Comparison of ENCODE assay signal across 26 mouse cellular contexts in genomic region chr4:99006319-99006718, GRCm38 (mm10). TPM values are rescaled to one million over a fixed set of nuclear protein-coding genes. Genes with fewer than 3 reads are reported as not detected.
"Had no signal": no experiment of that assay in that cellular context is flagged by ENCODE, and none has a peak within 500 bp of the region (broad histone marks: within the 10 kb centered on the region; RNA-seq: fewer than 3 reads in every experiment).

No protein-coding gene starts in this region.

- H3K27ac ChIP-seq: kidney, embryonic 15.5 days; limb, embryonic 12.5 days; limb, embryonic 15.5 days; liver, embryonic 15.5 days; macrophage; midbrain, embryonic 12.5 days; midbrain, embryonic 15.5 days; neural tube, embryonic 12.5 days; neural tube, embryonic 15.5 days had no signal

- H3K4me1 ChIP-seq: kidney, embryonic 15.5 days; limb, embryonic 12.5 days; limb, embryonic 15.5 days; liver, embryonic 15.5 days; midbrain, embryonic 12.5 days; midbrain, embryonic 15.5 days; neural tube, embryonic 12.5 days; neural tube, embryonic 15.5 days had no signal

- H3K4me3 ChIP-seq: kidney, embryonic 15.5 days; limb, embryonic 12.5 days; limb, embryonic 15.5 days; liver, embryonic 15.5 days; midbrain, embryonic 12.5 days; midbrain, embryonic 15.5 days; neural tube, embryonic 12.5 days; neural tube, embryonic 15.5 days had no signal

- H3K9me3 ChIP-seq: kidney, embryonic 15.5 days; limb, embryonic 12.5 days; limb, embryonic 15.5 days; liver, embryonic 15.5 days; midbrain, embryonic 12.5 days; midbrain, embryonic 15.5 days; neural tube, embryonic 12.5 days; neural tube, embryonic 15.5 days had no signal

- H3K4me2 ChIP-seq: kidney, embryonic 15.5 days; limb, embryonic 12.5 days; limb, embryonic 15.5 days; liver, embryonic 15.5 days; lung, embryonic 14.5 days; midbrain, embryonic 12.5 days; midbrain, embryonic 15.5 days; neural tube, embryonic 12.5 days; neural tube, embryonic 15.5 days had no signal

- H3K9ac ChIP-seq: kidney, embryonic 15.5 days; limb, embryonic 12.5 days; limb, embryonic 15.5 days; liver, embryonic 15.5 days; lung, embryonic 14.5 days; midbrain, embryonic 12.5 days; midbrain, embryonic 15.5 days; neural tube, embryonic 12.5 days; neural tube, embryonic 15.5 days had no signal

- H3K27me3 ChIP-seq: kidney, embryonic 15.5 days; limb, embryonic 12.5 days; limb, embryonic 15.5 days; liver, embryonic 15.5 days; midbrain, embryonic 12.5 days; midbrain, embryonic 15.5 days; neural tube, embryonic 12.5 days; neural tube, embryonic 15.5 days had no signal

- ATAC-seq: intestine, postnatal 0 days; lung, postnatal 0 days; midbrain, embryonic 15.5 days had no signal

- DNase-seq: kidney, adult 2 months; kidney, postnatal 14 days; kidney, postnatal 4 days; left cerebral cortex, postnatal 4 days; lung, embryonic 14.5 days; retina, postnatal 1 day; right cerebral cortex, postnatal 25 days; spleen, adult 18-20 months; thymus, adult 2 months; thymus, postnatal 14 days; thymus, postnatal 4 days had no signal

RNA-seq across cellular contexts. Expression of gene Angptl3, which starts 24.4 kb away (rescaled TPM):
- total RNA-seq: layer of hippocampus, adult 18-20 months; left cerebral cortex, postnatal 14 days; left cerebral cortex, postnatal 4 days; megakaryocyte, adult 5-6 weeks had no signal
- polyA plus RNA-seq: testis, adult 2 months had no signal
